Mouse (Mus musculus): Measurements from ENCODE around the gene Gimap9.

DNA sequence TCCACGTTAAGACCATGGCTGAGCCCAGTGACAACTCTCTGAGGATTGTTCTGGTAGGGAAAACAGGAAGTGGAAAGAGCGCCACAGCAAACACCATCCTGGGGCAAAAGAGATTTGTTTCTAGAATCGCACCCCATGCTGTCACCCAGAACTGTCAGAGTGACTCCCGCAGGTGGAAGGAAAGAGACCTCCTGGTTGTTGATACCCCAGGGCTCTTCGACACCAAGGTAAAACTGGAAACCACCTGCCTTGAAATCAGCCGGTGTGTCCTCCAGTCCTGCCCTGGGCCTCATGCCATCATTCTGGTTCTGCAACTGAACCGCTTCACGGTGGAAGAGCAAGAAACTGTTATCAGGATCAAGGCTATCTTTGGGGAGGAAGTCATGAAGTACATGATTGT, 47.5 kb downstream of the Gimap9 start:
- TF ChIP-seq HCFC1 (IDR thresholded peaks at IDR 0.05; ENCODE audit: borderline replicate concordance, insufficient read depth, low read length) (no peak), ZNF384 (IDR thresholded peaks at IDR 0.05; ENCODE audit: low read depth, low read length) (no peak)
